Mouse (Mus musculus) inflammation-experienced regulatory T-cells (primary cell): ENCODE measurements around the gene Ddx1. TPM values are rescaled to one million over a fixed set of nuclear protein-coding genes. Genes with fewer than 3 reads are reported as not detected.

ENCODE experiments used
- polyA plus RNA-seq, 2 experiments: library from polyadenylated mRNA; unstranded; fragments of 100-300 nt; shearing (Covaris generic); gene quantifications; one replicate each; pipeline ENCODE4 v1.2.1; 2017

Ddx1 gene
- polyA plus RNA-seq, result 10 to 100 TPM; 78.4 to 83.7 TPM

GRCm38 (mm10) chr12:13248691-13249572 is at the start of gene Ddx1:
TSS of gene Ddx1 (minus strand) at chr12:13249213.

GRCm38 (mm10) chr12:13268826-13269449 is 19.9 kb upstream of the Ddx1 start, which contains the start of gene Nbas:
TSS of gene Nbas (plus strand) at chr12:13269133.

Other genes starting within 250 kb of the Ddx1 start
- 10 to 100 TPM; 13.5 to 14.0 TPM for gene Nbas, start 19.9 kb upstream of the Ddx1 start, polyA plus RNA-seq